Mouse (Mus musculus) olfactory bulb, adult 2 months (tissue): ENCODE measurements around the gene C1rl. TPM values are rescaled to one million over a fixed set of nuclear protein-coding genes. Genes with fewer than 3 reads are reported as not detected.

Experiments used
- H3K27ac ChIP-seq: fragments of 200-500 bp; 2 replicates; pipeline ENCODE4 v1.5.1; 2012; ENCODE audit warnings: low read depth, low read length; ENCODE audit not compliant: insufficient read depth
- H3K4me1 ChIP-seq: fragments of 200-500 bp; 2 replicates; pipeline ENCODE4 v1.6.1; 2012; ENCODE audit warnings: low read length; ENCODE audit not compliant: control insufficient read depth, insufficient read depth
- H3K4me3 ChIP-seq: fragments of 200-500 bp; 2 replicates; pipeline ENCODE4 v1.5.1; 2012; ENCODE audit warnings: mild to moderate bottlenecking, low read depth, low read length, moderate library complexity; ENCODE audit not compliant: insufficient read depth
- CTCF ChIP-seq: fragments of 200-500 bp; IDR thresholded peaks from 2 replicates; pipeline ENCODE4 v1.5.1; 2012; ENCODE audit warnings: low read depth, mild to moderate bottlenecking, low read length, moderate library complexity; ENCODE audit not compliant: insufficient read depth
- POLR2A ChIP-seq: fragments of 200-500 bp; IDR thresholded peaks from 2 replicates; pipeline ENCODE4 v1.6.1; 2012; ENCODE audit warnings: mild to moderate bottlenecking, low read depth, low read length, moderate library complexity; ENCODE audit not compliant: insufficient read depth
- WGBS: fragments of 180-500 bp; shearing (Covaris S2); methylation state at CpG from one replicate; pipeline ENCODE4 v1.1.7; 2018; 5-methylcytosine and 5-hydroxymethylcytosine counted together
- polyA plus RNA-seq: library from polyadenylated mRNA; stranded (reverse); fragments of >200 nt; gene quantifications from 2 replicates; pipeline ENCODE4 v1.2.4, GENCODE M21; 2012; ENCODE audit warnings: low replicate concordance; ENCODE audit not compliant: missing spikeins, insufficient read depth, insufficient read length

The C1rl gene
- polyA plus RNA-seq, 1 experiment: not detected

- whole genome bisulfite sequencing: 61% methylated on average over 4 of the region's 4 CpGs
Observed at GRCm38 (mm10) chr6:124453756-124454155, 39.2 kb upstream of the C1rl start.

GRCm38 (mm10) chr6:124456243-124456642 lies 36.7 kb upstream of the C1rl start:
- peaks cover 11% of the 10 kb centered on the region; the same call in 1 of the 2 replicates for H3K4me1 ChIP-seq
- no peak for TF ChIP-seq POLR2A
- TF ChIP-seq CTCF: no peak
- no peak overlapping the region for H3K4me3 ChIP-seq
- WGBS: 95% methylated on average over 5 of the region's 5 CpGs
- no peak overlapping the region for H3K27ac ChIP-seq

More at GRCm38 (mm10) chr6:124453756-124454155, 39.2 kb upstream of the C1rl start:
- Histone ChIP-seq H3K27ac (no peak overlapping the region), H3K4me3 (no peak overlapping the region), H3K4me1 (peaks cover 5% of the 10 kb centered on the region; the same call in 1 of the 2 replicates)
- TF ChIP-seq CTCF (no peak), POLR2A (no peak)

GRCm38 (mm10) chr6:124457827-124458226 lies 35.1 kb upstream of the C1rl start:
- 94% methylated on average over 5 of the region's 5 CpGs for WGBS
- H3K4me3 ChIP-seq: no peak overlapping the region
- TF ChIP-seq CTCF (no peak), POLR2A (no peak)
- no peak overlapping the region for H3K27ac ChIP-seq
- peaks cover 22% of the 10 kb centered on the region for H3K4me1 ChIP-seq

- H3K4me1 ChIP-seq: peaks cover 25% of the 10 kb centered on the region
- no peak overlapping the region for H3K27ac ChIP-seq
- TF ChIP-seq POLR2A (no peak), CTCF (no peak)
- 92% methylated on average over 11 of the region's 11 CpGs for WGBS
- no peak overlapping the region for H3K4me3 ChIP-seq
Observed at GRCm38 (mm10) chr6:124458505-124458904, 34.4 kb upstream of the C1rl start.

GRCm38 (mm10) chr6:124459388-124459787 lies 33.5 kb upstream of the C1rl start:
- H3K27ac ChIP-seq: no peak overlapping the region
- WGBS: 84% methylated on average over 4 of the region's 4 CpGs
- TF ChIP-seq POLR2A (no peak), CTCF (no peak)
- H3K4me1 ChIP-seq: peaks cover 25% of the 10 kb centered on the region
- no peak overlapping the region for H3K4me3 ChIP-seq

- 5% methylated on average over 8 of the region's 8 CpGs for WGBS
Observed at GRCm38 (mm10) chr6:124463881-124464291, 29.0 kb upstream of the C1rl start.

GRCm38 (mm10) chr6:124464305-124465271 lies 28.3 kb upstream of the C1rl start, which contains the start of gene Clstn3:
Gene Clstn3 (minus strand): TSS chr6:124464794.
- Histone ChIP-seq H3K27ac (peak within 1 kb of the TSS; percentile 94), H3K4me3 (peak within 1 kb of the TSS; percentile 81), H3K4me1 (peaks cover 30% of the 10 kb centered on the region)
- TF ChIP-seq POLR2A: peak; percentile 79
- TF ChIP-seq CTCF: no peak
- 2% methylated on average over 27 of the region's 27 CpGs for WGBS

More at GRCm38 (mm10) chr6:124463881-124464291, 29.0 kb upstream of the C1rl start:
- no peak for TF ChIP-seq CTCF
- TF ChIP-seq POLR2A: no peak
- peak overlapping the region; percentile 87 for H3K27ac ChIP-seq
- peak overlapping the region; percentile 81 for H3K4me3 ChIP-seq
- H3K4me1 ChIP-seq: peaks cover 30% of the 10 kb centered on the region

GRCm38 (mm10) chr6:124465299-124465698 lies 27.6 kb upstream of the C1rl start:
- TF ChIP-seq POLR2A (no peak), CTCF (no peak)
- H3K4me3 ChIP-seq: peak overlapping the region; percentile 81
- H3K27ac ChIP-seq: peak overlapping the region; percentile 94
- WGBS: 25% methylated on average over 6 of the region's 6 CpGs
- peaks cover 26% of the 10 kb centered on the region for H3K4me1 ChIP-seq

- no peak for TF ChIP-seq CTCF
- TF ChIP-seq POLR2A: no peak
- Histone ChIP-seq H3K4me3 (no peak overlapping the region), H3K27ac (peak overlapping the region; percentile 94; the same call in 1 of the 2 replicates), H3K4me1 (peaks cover 25% of the 10 kb centered on the region)
- WGBS: 76% methylated on average over 6 of the region's 6 CpGs
Observed at GRCm38 (mm10) chr6:124465729-124466128, 27.2 kb upstream of the C1rl start.
